Mouse (Mus musculus) forebrain, embryonic 13.5 days (tissue): Measurements from ENCODE around the gene Hhat. TPM values are rescaled to one million over a fixed set of nuclear protein-coding genes. Genes with fewer than 3 reads are reported as not detected.

Source experiments
- ATAC-seq: fragments of 200-750 bp; cut with Nextera tagmentation; 2 replicates; pipeline ENCODE4 v1.8.0; 2017
- H3K27ac ChIP-seq: fragments of 300-500 bp; sonication (generic); 2 replicates; pipeline ENCODE4 v1.5.1; 2015; ENCODE audit warnings: inconsistent platforms, mild to moderate bottlenecking, moderate library complexity
- H3K27me3 ChIP-seq: fragments of 300-500 bp; sonication (generic); 2 replicates; pipeline ENCODE4 v1.6.1; 2015; ENCODE audit warnings: mild to moderate bottlenecking, inconsistent platforms
- H3K36me3 ChIP-seq: fragments of 300-500 bp; sonication (generic); 2 replicates; pipeline ENCODE4 v1.6.1; 2015; ENCODE audit warnings: mild to moderate bottlenecking, inconsistent platforms; ENCODE audit not compliant: poor library complexity, severe bottlenecking
- H3K4me1 ChIP-seq: fragments of 300-500 bp; sonication (generic); 2 replicates; pipeline ENCODE4 v1.6.1; 2015; ENCODE audit warnings: inconsistent platforms
- H3K4me2 ChIP-seq: fragments of 300-500 bp; sonication (generic); 2 replicates; pipeline ENCODE4 v1.6.1; 2015; ENCODE audit warnings: inconsistent platforms, mild to moderate bottlenecking, moderate library complexity
- H3K4me3 ChIP-seq: fragments of 300-500 bp; sonication (generic); 2 replicates; pipeline ENCODE4 v1.5.1; 2015; ENCODE audit warnings: mild to moderate bottlenecking, inconsistent platforms
- H3K9ac ChIP-seq: fragments of 300-500 bp; sonication (generic); 2 replicates; pipeline ENCODE4 v1.6.1; 2015; ENCODE audit warnings: mild to moderate bottlenecking, inconsistent platforms
- H3K9me3 ChIP-seq: fragments of 300-500 bp; sonication (generic); replicated peaks from 2 replicates; pipeline ENCODE4 v1.6.1; 2016; ENCODE audit warnings: inconsistent platforms
- WGBS: fragments of 180-500 bp; shearing (Covaris S2); methylation state at CpG from one replicate; pipeline ENCODE4 v1.1.7; 2015; 5-methylcytosine and 5-hydroxymethylcytosine counted together
- polyA plus RNA-seq: library from polyadenylated mRNA; unstranded; fragments of >200 nt; fragmentation: Nextera tagmentation; extraction: Ambion mirVana; gene quantifications from 2 replicates; pipeline ENCODE4 v1.2.1, GENCODE M21; 2015

Gene Hhat
- polyA plus RNA-seq, 1 experiment from 2014 or later, result 2.6 TPM

GRCm38 (mm10) chr1:192663092-192663491 lies 107.9 kb downstream of the Hhat start:
- Histone ChIP-seq H3K27ac (no peak overlapping the region), H3K9ac (no peak overlapping the region), H3K9me3 (no peaks in the 10 kb centered on the region), H3K4me3 (no peak overlapping the region), H3K4me1 (no peaks in the 10 kb centered on the region), H3K27me3 (no peaks in the 10 kb centered on the region), H3K36me3 (no peaks in the 10 kb centered on the region), H3K4me2 (no peak overlapping the region)
- ATAC-seq, result no peak
- 80% methylated on average over 5 of the region's 5 CpGs for WGBS

- Histone ChIP-seq H3K9me3 (no peaks in the 10 kb centered on the region), H3K27me3 (no peaks in the 10 kb centered on the region), H3K27ac (no peak overlapping the region), H3K36me3 (no peaks in the 10 kb centered on the region), H3K4me2 (no peak overlapping the region), H3K4me3 (no peak overlapping the region), H3K9ac (no peak overlapping the region), H3K4me1 (no peaks in the 10 kb centered on the region)
- ATAC-seq, result no peak
Measured at GRCm38 (mm10) chr1:192661612-192662011, 109.4 kb downstream of the Hhat start.

GRCm38 (mm10) chr1:192657417-192657816 lies 113.6 kb downstream of the Hhat start:
- no peak overlapping the region for H3K27ac ChIP-seq
- H3K36me3 ChIP-seq, result no peaks in the 10 kb centered on the region
- H3K4me2 ChIP-seq, result no peak overlapping the region
- ATAC-seq, result no peak
- no peaks in the 10 kb centered on the region for H3K27me3 ChIP-seq
- H3K4me1 ChIP-seq, result no peaks in the 10 kb centered on the region
- H3K9ac ChIP-seq, result no peak overlapping the region
- WGBS, result 80% methylated on average over 6 of the region's 6 CpGs
- H3K9me3 ChIP-seq, result no peaks in the 10 kb centered on the region
- no peak overlapping the region for H3K4me3 ChIP-seq

GRCm38 (mm10) chr1:192651981-192652605 lies 118.9 kb downstream of the Hhat start:
- no peaks in the 10 kb centered on the region for H3K36me3 ChIP-seq
- no peaks in the 10 kb centered on the region for H3K4me1 ChIP-seq
- 69% methylated on average over 8 of the region's 8 CpGs for WGBS
- H3K4me3 ChIP-seq, result no peak overlapping the region
- no peaks in the 10 kb centered on the region for H3K27me3 ChIP-seq
- H3K4me2 ChIP-seq, result no peak overlapping the region
- ATAC-seq, result no peak
- no peak overlapping the region for H3K27ac ChIP-seq
- no peak overlapping the region for H3K9ac ChIP-seq
- H3K9me3 ChIP-seq, result no peaks in the 10 kb centered on the region

GRCm38 (mm10) chr1:192650586-192650985 lies 120.4 kb downstream of the Hhat start:
- Histone ChIP-seq H3K36me3 (no peaks in the 10 kb centered on the region), H3K27me3 (no peaks in the 10 kb centered on the region), H3K9me3 (no peaks in the 10 kb centered on the region), H3K4me2 (no peak overlapping the region), H3K4me1 (no peaks in the 10 kb centered on the region), H3K9ac (no peak overlapping the region), H3K27ac (no peak overlapping the region), H3K4me3 (no peak overlapping the region)
- WGBS, result 88% methylated on average over 7 of the region's 7 CpGs
- ATAC-seq, result no peak

GRCm38 (mm10) chr1:192650023-192650422 lies 121.0 kb downstream of the Hhat start:
- Histone ChIP-seq H3K36me3 (no peaks in the 10 kb centered on the region), H3K9me3 (no peaks in the 10 kb centered on the region), H3K4me2 (no peak overlapping the region), H3K4me3 (no peak overlapping the region), H3K9ac (no peak overlapping the region), H3K27me3 (no peaks in the 10 kb centered on the region), H3K27ac (no peak overlapping the region), H3K4me1 (no peaks in the 10 kb centered on the region)
- no peak for ATAC-seq
- 81% methylated on average over 4 of the region's 4 CpGs for WGBS

DNA sequence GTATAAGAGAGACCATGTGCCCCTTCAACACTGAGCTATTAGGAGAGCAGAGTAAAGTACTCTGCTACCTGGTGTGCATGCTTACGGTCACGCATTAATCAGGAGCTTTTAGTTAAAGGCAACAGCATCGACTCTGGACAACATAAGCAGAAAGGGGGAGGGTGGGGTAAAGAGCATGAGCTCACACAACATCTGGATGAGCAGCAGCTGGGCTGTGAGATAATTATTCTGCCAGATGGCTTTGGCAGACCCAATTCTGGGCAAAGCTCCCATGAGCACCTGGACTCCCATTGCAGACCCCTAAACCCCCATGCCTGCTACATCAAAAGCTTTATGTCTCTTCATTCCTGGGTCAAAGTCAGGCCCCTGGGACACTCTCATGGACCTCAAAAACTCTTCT lies 121.8 kb downstream of the Hhat start:
- no peaks in the 10 kb centered on the region for H3K36me3 ChIP-seq
- no peak overlapping the region for H3K4me2 ChIP-seq
- no peaks in the 10 kb centered on the region for H3K9me3 ChIP-seq
- H3K9ac ChIP-seq, result no peak overlapping the region
- ATAC-seq, result no peak
- no peaks in the 10 kb centered on the region for H3K27me3 ChIP-seq
- WGBS, result 82% methylated on average over 3 of the region's 3 CpGs
- H3K4me1 ChIP-seq, result no peaks in the 10 kb centered on the region
- H3K27ac ChIP-seq, result no peak overlapping the region
- H3K4me3 ChIP-seq, result no peak overlapping the region

DNA sequence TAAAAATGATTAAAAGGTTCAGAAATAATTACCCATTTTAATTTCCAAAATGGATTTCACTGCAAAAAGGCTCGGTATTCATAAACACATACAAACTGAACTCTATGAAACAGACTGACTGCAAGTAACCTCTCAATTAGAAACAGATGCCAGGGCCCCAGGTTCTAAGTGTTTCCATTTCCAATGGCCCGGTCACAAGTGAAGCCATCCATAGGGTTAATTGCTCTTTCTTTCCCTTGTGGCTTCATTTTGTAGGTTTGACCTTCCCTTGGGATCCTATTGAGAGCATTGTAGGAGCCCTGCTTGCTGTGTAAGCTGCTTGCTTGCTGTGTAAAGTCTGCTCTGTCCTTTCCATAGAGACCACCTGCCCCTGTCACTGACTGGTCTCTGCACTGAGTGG lies 123.7 kb downstream of the Hhat start:
- H3K4me1 ChIP-seq, result no peaks in the 10 kb centered on the region
- ATAC-seq, result no peak
- no peak overlapping the region for H3K9ac ChIP-seq
- no peak overlapping the region for H3K27ac ChIP-seq
- WGBS, result 78% methylated on average over 2 of the region's 2 CpGs
- no peak overlapping the region for H3K4me3 ChIP-seq
- no peaks in the 10 kb centered on the region for H3K27me3 ChIP-seq
- H3K36me3 ChIP-seq, result no peaks in the 10 kb centered on the region
- H3K9me3 ChIP-seq, result no peaks in the 10 kb centered on the region
- H3K4me2 ChIP-seq, result no peak overlapping the region

- Histone ChIP-seq H3K4me2 (no peak overlapping the region), H3K4me1 (peaks cover 9% of the 10 kb centered on the region), H3K9ac (no peak overlapping the region), H3K4me3 (no peak overlapping the region), H3K9me3 (no peaks in the 10 kb centered on the region), H3K27me3 (no peaks in the 10 kb centered on the region), H3K36me3 (no peaks in the 10 kb centered on the region), H3K27ac (no peak overlapping the region)
- ATAC-seq, result no peak
- 83% methylated on average over 2 of the region's 2 CpGs for WGBS
Measured at GRCm38 (mm10) chr1:192642126-192642525, 128.9 kb downstream of the Hhat start.

DNA sequence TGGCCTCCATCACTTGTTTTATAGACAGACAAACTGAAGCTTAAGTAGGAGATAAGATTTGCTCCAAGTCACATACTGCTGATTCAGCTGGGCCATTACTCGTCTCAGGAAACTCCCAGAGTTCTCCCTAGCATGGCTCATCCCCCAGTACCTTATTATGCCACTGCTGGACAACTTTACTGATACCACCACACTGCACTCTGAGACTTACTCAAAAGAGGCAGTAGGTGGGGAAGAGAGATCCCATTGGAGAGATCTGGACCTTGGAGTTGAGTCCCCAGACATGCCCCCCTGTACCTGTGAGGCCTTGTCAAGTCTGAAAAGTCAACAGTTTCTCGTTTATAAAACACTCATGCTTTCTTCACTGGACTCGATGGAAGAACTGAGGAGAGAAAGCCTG lies 131.8 kb downstream of the Hhat start:
- H3K36me3 ChIP-seq, result no peaks in the 10 kb centered on the region
- no peak overlapping the region for H3K4me3 ChIP-seq
- WGBS, result 79% methylated on average over 3 of the region's 3 CpGs
- no peak overlapping the region for H3K4me2 ChIP-seq
- no peak for ATAC-seq
- no peak overlapping the region for H3K27ac ChIP-seq
- H3K27me3 ChIP-seq, result no peaks in the 10 kb centered on the region
- no peak overlapping the region for H3K9ac ChIP-seq
- H3K9me3 ChIP-seq, result no peaks in the 10 kb centered on the region
- H3K4me1 ChIP-seq, result peaks cover 9% of the 10 kb centered on the region

GRCm38 (mm10) chr1:192621843-192622242 lies 149.2 kb downstream of the Hhat start:
- H3K4me1 ChIP-seq, result 0 out of 2 replicates have a peak, but pooled peaks cover 3% of the 10 kb centered on the region

GRCm38 (mm10) chr1:192613271-192613670 lies 157.8 kb downstream of the Hhat start:
- Histone ChIP-seq H3K9ac (no peak overlapping the region), H3K27ac (no peak overlapping the region), H3K36me3 (no peaks in the 10 kb centered on the region), H3K4me2 (no peak overlapping the region), H3K4me1 (no peaks in the 10 kb centered on the region), H3K27me3 (no peaks in the 10 kb centered on the region), H3K9me3 (no peaks in the 10 kb centered on the region), H3K4me3 (no peak overlapping the region)
- 28% methylated on average over 6 of the region's 6 CpGs for WGBS
- no peak for ATAC-seq

More at GRCm38 (mm10) chr1:192621843-192622242, 149.2 kb downstream of the Hhat start:
- Histone ChIP-seq H3K27me3 (no peaks in the 10 kb centered on the region), H3K27ac (no peak overlapping the region), H3K4me3 (no peak overlapping the region), H3K9ac (no peak overlapping the region), H3K36me3 (no peaks in the 10 kb centered on the region), H3K4me2 (no peak overlapping the region), H3K9me3 (no peaks in the 10 kb centered on the region)
- whole genome bisulfite sequencing, result 77% methylated on average over 2 of the region's 2 CpGs
- no peak for ATAC-seq

- ATAC-seq, result no peak
- WGBS, result 84% methylated on average over 11 of the region's 11 CpGs
Measured at GRCm38 (mm10) chr1:192611996-192612739, 158.9 kb downstream of the Hhat start.

More at GRCm38 (mm10) chr1:192611996-192612739, 158.9 kb downstream of the Hhat start:
- no peak overlapping the region for H3K9ac ChIP-seq
- H3K9me3 ChIP-seq, result no peaks in the 10 kb centered on the region
- no peak overlapping the region for H3K4me2 ChIP-seq
- no peaks in the 10 kb centered on the region for H3K27me3 ChIP-seq
- H3K4me3 ChIP-seq, result no peak overlapping the region
- H3K27ac ChIP-seq, result no peak overlapping the region
- no peaks in the 10 kb centered on the region for H3K4me1 ChIP-seq
- no peaks in the 10 kb centered on the region for H3K36me3 ChIP-seq
